Mouse (Mus musculus) brown adipose tissue, adult 24 weeks (tissue): ENCODE data around the gene 1700014D04Rik. TPM values are rescaled to one million over a fixed set of nuclear protein-coding genes. Genes with fewer than 3 reads are reported as not detected.
"Not testable (repeated sequence)": the region's sequence is repeated elsewhere in the genome, so short reads cannot be mapped to it uniquely, and the experiment has no call there.

Source experiments
- H3K27ac ChIP-seq: fragments of 200-500 bp; replicated peaks from 2 replicates; pipeline ENCODE4 v1.5.1; 2012; ENCODE audit warnings: low read depth, mild to moderate bottlenecking, low read length
- H3K4me1 ChIP-seq: fragments of 200-500 bp; 2 replicates; pipeline ENCODE4 v1.6.1; 2012; ENCODE audit warnings: low read length, mixed read lengths; ENCODE audit not compliant: control insufficient read depth, insufficient read depth, insufficient read length
- H3K4me3 ChIP-seq: fragments of 200-500 bp; 2 replicates; pipeline ENCODE4 v1.5.1; 2012; ENCODE audit warnings: low read depth, mild to moderate bottlenecking, low read length, moderate library complexity; ENCODE audit not compliant: insufficient read depth
- polyA plus RNA-seq: library from polyadenylated mRNA; stranded (reverse); fragments of >200 nt; gene quantifications from 2 replicates; pipeline ENCODE4 v1.2.4, GENCODE M21; 2012; ENCODE audit not compliant: missing spikeins, insufficient read depth, insufficient read length

The 1700014D04Rik gene
- polyA plus RNA-seq, 1 experiment: not detected

- H3K27ac ChIP-seq: no peak overlapping the region
- H3K4me3 ChIP-seq: no peak overlapping the region
- no peaks in the 10 kb centered on the region for H3K4me1 ChIP-seq
Observed at GRCm38 (mm10) chr13:59756906-59757305, 10.4 kb upstream of the 1700014D04Rik start.

- Histone ChIP-seq H3K4me1 (no peaks in the 10 kb centered on the region), H3K27ac (no peak overlapping the region), H3K4me3 (no peak overlapping the region)
Observed at GRCm38 (mm10) chr13:59750310-59750709, 3.8 kb upstream of the 1700014D04Rik start.

- Histone ChIP-seq H3K4me3 (no peak overlapping the region), H3K27ac (no peak overlapping the region)
Observed at GRCm38 (mm10) chr13:59746164-59746563, 388 bp downstream of the 1700014D04Rik start.

GRCm38 (mm10) chr13:59745462-59745861 is 1.1 kb downstream of the 1700014D04Rik start:
- H3K27ac ChIP-seq: no peak overlapping the region
- no peaks in the 10 kb centered on the region for H3K4me1 ChIP-seq

More at GRCm38 (mm10) chr13:59746164-59746563, 388 bp downstream of the 1700014D04Rik start:
- no peaks in the 10 kb centered on the region for H3K4me1 ChIP-seq

GRCm38 (mm10) chr13:59741697-59742096 is 4.9 kb downstream of the 1700014D04Rik start:
- H3K4me3 ChIP-seq: no peak overlapping the region
- H3K4me1 ChIP-seq: no peaks in the 10 kb centered on the region
- H3K27ac ChIP-seq: no peak overlapping the region

More at GRCm38 (mm10) chr13:59745462-59745861, 1.1 kb downstream of the 1700014D04Rik start:
- H3K4me3 ChIP-seq: no peak overlapping the region

- no peaks in the 10 kb centered on the region for H3K4me1 ChIP-seq
- H3K27ac ChIP-seq: no peak overlapping the region
- no peak overlapping the region for H3K4me3 ChIP-seq
Observed at GRCm38 (mm10) chr13:59741096-59741495, 5.5 kb downstream of the 1700014D04Rik start.

GRCm38 (mm10) chr13:59739397-59739796 is 7.2 kb downstream of the 1700014D04Rik start:
- H3K4me3 ChIP-seq: no peak overlapping the region
- H3K27ac ChIP-seq: no peak overlapping the region
- no peaks in the 10 kb centered on the region for H3K4me1 ChIP-seq

- no peak overlapping the region for H3K27ac ChIP-seq
- H3K4me3 ChIP-seq: no peak overlapping the region
- H3K4me1 ChIP-seq: no peaks in the 10 kb centered on the region
Observed at GRCm38 (mm10) chr13:59738455-59738854, 8.1 kb downstream of the 1700014D04Rik start.

- H3K4me1 ChIP-seq: no peaks in the 10 kb centered on the region
- H3K27ac ChIP-seq: no peak overlapping the region
- H3K4me3 ChIP-seq: no peak overlapping the region
Observed at GRCm38 (mm10) chr13:59735190-59735589, 11.4 kb downstream of the 1700014D04Rik start.

- H3K27ac ChIP-seq, H3K4me1 ChIP-seq: not testable (repeated sequence)
Observed at GRCm38 (mm10) chr13:59734347-59734746, 12.2 kb downstream of the 1700014D04Rik start.

GRCm38 (mm10) chr13:59733936-59734335 is 12.6 kb downstream of the 1700014D04Rik start:
- Histone ChIP-seq H3K27ac (no peak overlapping the region), H3K4me1 (no peaks in the 10 kb centered on the region), H3K4me3 (no peak overlapping the region)

More at GRCm38 (mm10) chr13:59734347-59734746, 12.2 kb downstream of the 1700014D04Rik start:
- H3K4me3 ChIP-seq: not testable (repeated sequence)

GRCm38 (mm10) chr13:59731652-59732051 is 14.9 kb downstream of the 1700014D04Rik start, which contains the start of gene Spata31d1d:
Gene Spata31d1d (minus strand): TSS chr13:59731752.
- H3K27ac ChIP-seq: no peak within 1 kb of the TSS
- no peaks in the 10 kb centered on the region for H3K4me1 ChIP-seq
- no peak within 1 kb of the TSS for H3K4me3 ChIP-seq

- Histone ChIP-seq H3K27ac (no peak overlapping the region), H3K4me3 (no peak overlapping the region), H3K4me1 (peaks cover 5% of the 10 kb centered on the region)
Observed at GRCm38 (mm10) chr13:59728378-59729093, 18.0 kb downstream of the 1700014D04Rik start.

GRCm38 (mm10) chr13:59726139-59726867 is 20.2 kb downstream of the 1700014D04Rik start:
- H3K4me1 ChIP-seq: peaks cover 5% of the 10 kb centered on the region
- no peak overlapping the region for H3K4me3 ChIP-seq

GRCm38 (mm10) chr13:59722089-59722488 is 24.5 kb downstream of the 1700014D04Rik start:
- H3K4me3 ChIP-seq, H3K27ac ChIP-seq: not testable (repeated sequence)

More at GRCm38 (mm10) chr13:59726139-59726867, 20.2 kb downstream of the 1700014D04Rik start:
- no peak overlapping the region for H3K27ac ChIP-seq

More at GRCm38 (mm10) chr13:59722089-59722488, 24.5 kb downstream of the 1700014D04Rik start:
- not testable (repeated sequence) for H3K4me1 ChIP-seq
